Mouse (Mus musculus) liver, adult 2 months (tissue): ENCODE data around the gene Pax8.

Experiments used
- CTCF ChIP-seq: fragments of 200-500 bp; IDR thresholded peaks from 2 replicates; pipeline ENCODE4 v1.5.1; 2011; ENCODE audit warnings: low read depth, low read length, control low read depth
- POLR2A ChIP-seq: fragments of 200-500 bp; IDR thresholded peaks from 2 replicates; pipeline ENCODE4 v1.6.1; 2011; ENCODE audit warnings: low read length, control low read depth; ENCODE audit not compliant: insufficient read depth; ENCODE audit errors: extremely low read depth

DNA sequence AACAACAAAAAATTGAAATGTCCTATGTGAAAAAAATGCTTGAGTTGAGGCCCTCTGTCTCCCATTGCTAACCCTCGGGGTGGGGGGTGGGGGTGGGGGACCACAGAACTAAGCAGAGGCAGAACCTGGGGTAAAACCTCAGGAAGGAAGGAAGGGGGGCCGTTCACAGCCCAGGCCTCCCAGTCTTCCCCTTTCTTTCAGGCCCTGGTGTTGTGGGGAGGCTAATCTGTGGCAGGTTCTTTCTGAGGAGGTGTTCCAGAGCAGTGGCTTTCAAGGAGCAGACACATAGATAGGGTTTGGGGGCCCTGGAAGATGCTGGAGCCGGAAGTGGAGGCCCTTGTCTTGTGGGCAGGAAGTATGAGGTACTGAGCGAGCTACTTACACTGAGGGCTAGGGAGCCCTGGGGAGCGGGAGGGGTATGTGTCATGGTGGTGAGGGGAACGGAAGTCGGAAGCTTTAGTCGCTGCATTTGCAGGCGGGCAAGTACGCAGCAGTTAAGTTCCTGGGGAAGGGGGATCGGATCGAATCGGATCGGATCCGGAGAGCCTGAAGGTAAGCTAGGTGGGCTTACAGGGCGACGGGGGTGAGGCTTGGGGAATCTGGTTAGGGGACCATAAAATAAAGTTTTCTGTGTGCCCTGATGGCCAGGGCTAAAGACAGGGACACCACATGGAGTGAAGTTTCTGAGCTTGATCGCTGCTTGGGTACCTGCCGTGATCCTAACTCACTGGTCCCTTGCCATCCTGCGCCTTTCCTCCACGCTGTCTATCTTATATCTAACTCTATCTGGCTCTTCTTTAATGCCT is 89.0 kb downstream of the Pax8 start:
- TF ChIP-seq CTCF: no peak
- no peak for TF ChIP-seq POLR2A
